Mouse (Mus musculus): Measurements from ENCODE around the gene Wdr25. TPM values are rescaled to one million over a fixed set of nuclear protein-coding genes. Genes with fewer than 3 reads are reported as not detected.

The Wdr25 gene
- total and polyA plus RNA-seq, 3 experiments, result 8.3 to 12.4 (median 10.8) TPM

DNA sequence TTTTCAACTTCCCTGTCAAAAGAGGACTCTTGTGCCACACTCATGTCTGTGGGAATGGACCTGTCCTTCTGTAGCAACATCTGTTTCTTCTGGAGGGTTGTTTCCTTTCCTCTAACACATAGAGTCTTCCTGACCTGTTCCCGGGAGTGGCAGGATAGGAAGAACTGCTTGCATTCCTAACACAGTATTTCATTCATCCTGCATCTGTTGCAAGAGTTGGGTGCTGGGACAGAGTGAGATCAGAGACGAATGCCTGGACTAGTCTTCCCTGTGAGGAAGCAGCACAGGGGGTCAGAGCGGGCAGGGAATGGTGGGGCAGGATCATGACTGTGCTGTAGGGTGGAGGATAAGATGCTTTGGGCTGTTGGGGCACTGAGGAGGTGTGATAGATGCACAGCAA is 20.8 kb downstream of the Wdr25 start:
- H3K9me3 ChIP-seq (replicated peaks; ENCODE audit: low read length), result no peaks in the 10 kb centered on the region
- H3K4me1 ChIP-seq (ENCODE audit: control insufficient read depth in 1 of 2, insufficient read depth in 2 of 2), result peaks cover 0 to 33% of the 10 kb centered on the region in 2 experiments; a peak in 2 of 4 replicates
- dilution Hi-C loops (cut with MboI; ENCODE audit: extremely low pct_ligation_motif_present, extremely low pct_unique_long_range_greater_than_20kb, low sequenced_read_pairs), result no loop called here
- DNase-seq (ENCODE audit: extremely low read depth), result no peak
- H3K79me2 ChIP-seq (replicated peaks; ENCODE audit: control insufficient read depth, extremely low read depth, insufficient read depth, poor library complexity, severe bottlenecking), result no peaks in the 10 kb centered on the region
- H3K4me3 ChIP-seq (replicated peaks in 1 of 3; ENCODE audit: low read depth in 2 of 3, low read length in 2 of 3, poor library complexity in 1 of 3), result no peak overlapping the region
- no peak overlapping the region for H3K9ac ChIP-seq (ENCODE audit: insufficient read depth, low read depth)
- peaks cover 0 to 56% of the 10 kb centered on the region in 2 experiments for H3K36me3 ChIP-seq (replicated peaks in 1 of 2; ENCODE audit: control insufficient read depth in 1 of 2, insufficient read depth in 1 of 2, low read length in 1 of 2)
- no peak overlapping the region for H3K27ac ChIP-seq (ENCODE audit: insufficient read depth, low read depth)
- no peak overlapping the region for H3K4me2 ChIP-seq (ENCODE audit: insufficient read depth, low read depth, poor library complexity, severe bottlenecking)
- in situ Hi-C loops (cut with MboI; ENCODE audit: low pct_ligation_motif_present, low pct_unique_long_range_greater_than_20kb, low sequenced_read_pairs), result no loop called here
- H3K27me3 ChIP-seq (replicated peaks), result no peaks in the 10 kb centered on the region
- no peak for TF ChIP-seq RAD21 (IDR thresholded peaks at IDR 0.05; ENCODE audit: low read depth, low read length)
- no peak for TF ChIP-seq MAZ (IDR thresholded peaks at IDR 0.05; ENCODE audit: low read depth, low read length)
- no peak for TF ChIP-seq ZMIZ1 (IDR thresholded peaks at IDR 0.05; ENCODE audit: low read depth, low read length)
- no peak for TF ChIP-seq POLR2AphosphoS2 (IDR thresholded peaks at IDR 0.05; ENCODE audit: low read depth, low read length)
- no peak for TF ChIP-seq RCOR1 (conservative IDR thresholded peaks at IDR 0.05; ENCODE audit: low read depth, low read length)
- no peak for TF ChIP-seq ZNF384 (IDR thresholded peaks at IDR 0.05; ENCODE audit: low read depth, low read length)
- no peak for TF ChIP-seq EP300 (IDR thresholded peaks at IDR 0.05; ENCODE audit: low read length)
- TF ChIP-seq MYC (IDR thresholded peaks at IDR 0.05; ENCODE audit: low read depth, low read length), result no peak
- TF ChIP-seq PAX5 (IDR thresholded peaks at IDR 0.05; ENCODE audit: low read length), result no peak
- TF ChIP-seq IRF4 (IDR thresholded peaks at IDR 0.05; ENCODE audit: low read depth, low read length), result no peak
- TF ChIP-seq UBTF (IDR thresholded peaks at IDR 0.05; ENCODE audit: low read depth, low read length), result no peak

- in situ Hi-C loops (cut with MboI; ENCODE audit: low pct_ligation_motif_present, low pct_unique_long_range_greater_than_20kb, low sequenced_read_pairs), result no loop called here
- Histone ChIP-seq H3K79me2 (replicated peaks; ENCODE audit: control insufficient read depth, extremely low read depth, insufficient read depth, poor library complexity, severe bottlenecking) (no peaks in the 10 kb centered on the region), H3K27me3 (replicated peaks) (no peaks in the 10 kb centered on the region), H3K9ac (ENCODE audit: insufficient read depth, low read depth) (no peak overlapping the region), H3K4me2 (ENCODE audit: insufficient read depth, low read depth, poor library complexity, severe bottlenecking) (no peak overlapping the region), H3K4me1 (ENCODE audit: control insufficient read depth in 1 of 2, insufficient read depth in 2 of 2) (peaks cover 0 to 33% of the 10 kb centered on the region in 2 experiments; a peak in 2 of 4 replicates), H3K4me3 (replicated peaks in 1 of 3; ENCODE audit: low read depth in 2 of 3, low read length in 2 of 3, poor library complexity in 1 of 3) (no peak overlapping the region), H3K9me3 (replicated peaks; ENCODE audit: low read length) (no peaks in the 10 kb centered on the region), H3K36me3 (replicated peaks in 1 of 2; ENCODE audit: control insufficient read depth in 1 of 2, insufficient read depth in 1 of 2, low read length in 1 of 2) (peaks cover 0 to 59% of the 10 kb centered on the region in 2 experiments), H3K27ac (ENCODE audit: insufficient read depth, low read depth) (no peak overlapping the region)
- dilution Hi-C loops (cut with MboI; ENCODE audit: extremely low pct_ligation_motif_present, extremely low pct_unique_long_range_greater_than_20kb, low sequenced_read_pairs), result no loop called here
- DNase-seq (ENCODE audit: extremely low read depth), result no peak
- no peak for TF ChIP-seq TBP (conservative IDR thresholded peaks at IDR 0.05; ENCODE audit: low read depth, low read length)
- no peak for TF ChIP-seq E2F4 (IDR thresholded peaks at IDR 0.05; ENCODE audit: insufficient replicate concordance, low read depth, low read length)
- TF ChIP-seq ETS1 (conservative IDR thresholded peaks at IDR 0.05; ENCODE audit: low read depth, low read length), result no peak
- no peak for TF ChIP-seq GABPA (IDR thresholded peaks at IDR 0.05; ENCODE audit: insufficient replicate concordance, low read depth, low read length)
- TF ChIP-seq CHD1 (IDR thresholded peaks at IDR 0.05; ENCODE audit: low read depth, low read length), result no peak
- no peak for TF ChIP-seq IRF4 (IDR thresholded peaks at IDR 0.05; ENCODE audit: low read depth, low read length)
- TF ChIP-seq MXI1 (IDR thresholded peaks at IDR 0.05; ENCODE audit: low read depth, low read length), result no peak
- no peak for TF ChIP-seq CHD2 (IDR thresholded peaks at IDR 0.05; ENCODE audit: low read length)
- TF ChIP-seq JUND (conservative IDR thresholded peaks at IDR 0.05; ENCODE audit: low read depth, low read length), result no peak
- no peak for TF ChIP-seq SMC3 (IDR thresholded peaks at IDR 0.05; ENCODE audit: low read depth, low read length)
- no peak for TF ChIP-seq KAT2A (IDR thresholded peaks at IDR 0.05; ENCODE audit: insufficient replicate concordance, low read length)
- TF ChIP-seq CTCF (conservative IDR thresholded peaks at IDR 0.05 in 1 of 2, IDR thresholded peaks at IDR 0.05 in 1 of 2; ENCODE audit: low read depth in 2 of 2, low read length in 2 of 2), result no peak
- TF ChIP-seq ZKSCAN1 (IDR thresholded peaks at IDR 0.05; ENCODE audit: borderline replicate concordance, low read depth, low read length), result no peak
- TF ChIP-seq ZNF384 (IDR thresholded peaks at IDR 0.05; ENCODE audit: low read depth, low read length), result no peak
- TF ChIP-seq MAFK (IDR thresholded peaks at IDR 0.05; ENCODE audit: insufficient replicate concordance, low read length), result no peak
- no peak for TF ChIP-seq POLR2AphosphoS2 (IDR thresholded peaks at IDR 0.05; ENCODE audit: low read depth, low read length)
- TF ChIP-seq EP300 (IDR thresholded peaks at IDR 0.05; ENCODE audit: low read length), result no peak
- no peak for TF ChIP-seq JUN (IDR thresholded peaks at IDR 0.05; ENCODE audit: insufficient read depth, low read depth, low read length)
These were observed 21.4 kb downstream of the Wdr25 start for GRCm38 (mm10) chr12:108914709-108915340.
